Mouse (Mus musculus): ENCODE measurements around the gene Zic3. TPM values are rescaled to one million over a fixed set of nuclear protein-coding genes. Genes with fewer than 3 reads are reported as not detected.

Zic3 gene
- total RNA-seq (2012; rRNA removed): 40.4 and 41.0 TPM in 2 replicates

- Histone ChIP-seq H3K4me1 (ENCODE audit: control insufficient read depth in 2 of 2, insufficient read depth in 2 of 2, low read length in 2 of 2, poor library complexity in 1 of 2) (peaks cover 7 to 10% of the 10 kb centered on the region in 2 experiments; a peak in 3 of 4 replicates), H3K36me3 (ENCODE audit: control insufficient read depth, insufficient read depth, low read length, poor library complexity, severe bottlenecking) (no peaks in the 10 kb centered on the region), H3K4me3 (ENCODE audit: insufficient read depth in 1 of 2, low read depth in 1 of 2, low read length in 2 of 2, poor library complexity in 1 of 2, severe bottlenecking in 1 of 2) (no peak within 1 kb of the TSS), H3K27ac (ENCODE audit: insufficient read depth, low read depth, low read length, poor library complexity, severe bottlenecking) (no peak within 1 kb of the TSS), H3K9ac (ENCODE audit: insufficient read depth, low read depth, low read length, poor library complexity, severe bottlenecking) (no peak within 1 kb of the TSS), H3K9me3 (ENCODE audit: control insufficient read depth, insufficient read depth, low read depth, low read length) (no peaks in the 10 kb centered on the region)
- in situ Hi-C loops (cut with MboI; ENCODE audit: low sequenced_read_pairs in 2 of 2, unreplicated experiment in 2 of 2): loop anchor here in 1 of 2 experiments (25.0 kb wide), 2 partner anchors 115 to 465 kb away; no protein-coding TSS in a partner anchor
- DNase-seq (ENCODE audit: low read depth, low spot score): no peak
- TF ChIP-seq CHD2 (IDR thresholded peaks at IDR 0.05; ENCODE audit: low read depth, low read length) (no peak), ZC3H11A (IDR thresholded peaks at IDR 0.05; ENCODE audit: borderline replicate concordance, low read depth, low read length) (no peak), MAFK (IDR thresholded peaks at IDR 0.05; ENCODE audit: insufficient read depth, low read depth, low read length) (no peak), HCFC1 (IDR thresholded peaks at IDR 0.05; ENCODE audit: borderline replicate concordance, insufficient read depth, low read length) (no peak), ZNF384 (IDR thresholded peaks at IDR 0.05; ENCODE audit: low read depth, low read length) (no peak)
These were observed at the start of gene Zic3 for GRCm38 (mm10) chrX:58022400-58022799. Zic3 (plus strand) TSS chrX:58022700.

- Histone ChIP-seq H3K4me3 (ENCODE audit: insufficient read depth in 1 of 2, low read depth in 1 of 2, low read length in 2 of 2, poor library complexity in 1 of 2, severe bottlenecking in 1 of 2) (no peak overlapping the region), H3K9ac (ENCODE audit: insufficient read depth, low read depth, low read length, poor library complexity, severe bottlenecking) (no peak overlapping the region), H3K36me3 (ENCODE audit: control insufficient read depth, insufficient read depth, low read length, poor library complexity, severe bottlenecking) (no peaks in the 10 kb centered on the region), H3K27ac (ENCODE audit: insufficient read depth, low read depth, low read length, poor library complexity, severe bottlenecking) (no peak overlapping the region), H3K4me1 (ENCODE audit: control insufficient read depth in 2 of 2, insufficient read depth in 2 of 2, low read length in 2 of 2, poor library complexity in 1 of 2) (no peaks in the 10 kb centered on the region), H3K9me3 (ENCODE audit: control insufficient read depth, insufficient read depth, low read depth, low read length) (no peaks in the 10 kb centered on the region)
- no peak for TF ChIP-seq HCFC1 (IDR thresholded peaks at IDR 0.05; ENCODE audit: borderline replicate concordance, insufficient read depth, low read length)
- no peak for TF ChIP-seq ZC3H11A (IDR thresholded peaks at IDR 0.05; ENCODE audit: borderline replicate concordance, low read depth, low read length)
- no peak for TF ChIP-seq CHD2 (IDR thresholded peaks at IDR 0.05; ENCODE audit: low read depth, low read length)
- DNase-seq (ENCODE audit: low read depth, low spot score): no peak
- in situ Hi-C loops (cut with MboI; ENCODE audit: low sequenced_read_pairs in 2 of 2, unreplicated experiment in 2 of 2): no loop called here
These were observed 40.1 kb upstream of the Zic3 start for GRCm38 (mm10) chrX:57982351-57982750.

GRCm38 (mm10) chrX:57987455-57988109 is 34.9 kb upstream of the Zic3 start:
- in situ Hi-C loops (cut with MboI; ENCODE audit: low sequenced_read_pairs in 2 of 2, unreplicated experiment in 2 of 2): no loop called here
- H3K9ac ChIP-seq (ENCODE audit: insufficient read depth, low read depth, low read length, poor library complexity, severe bottlenecking): no peak overlapping the region
- no peaks in the 10 kb centered on the region for H3K4me1 ChIP-seq (ENCODE audit: control insufficient read depth in 2 of 2, insufficient read depth in 2 of 2, low read length in 2 of 2, poor library complexity in 1 of 2)
- no peaks in the 10 kb centered on the region for H3K36me3 ChIP-seq (ENCODE audit: control insufficient read depth, insufficient read depth, low read length, poor library complexity, severe bottlenecking)
- DNase-seq (ENCODE audit: low read depth, low spot score): no peak
- H3K27ac ChIP-seq (ENCODE audit: insufficient read depth, low read depth, low read length, poor library complexity, severe bottlenecking): no peak overlapping the region
- no peak for TF ChIP-seq ZNF384 (IDR thresholded peaks at IDR 0.05; ENCODE audit: low read depth, low read length)
- TF ChIP-seq ZC3H11A (IDR thresholded peaks at IDR 0.05; ENCODE audit: borderline replicate concordance, low read depth, low read length): no peak
- TF ChIP-seq HCFC1 (IDR thresholded peaks at IDR 0.05; ENCODE audit: borderline replicate concordance, insufficient read depth, low read length): no peak
- TF ChIP-seq MAFK (IDR thresholded peaks at IDR 0.05; ENCODE audit: insufficient read depth, low read depth, low read length): no peak
- TF ChIP-seq CHD2 (IDR thresholded peaks at IDR 0.05; ENCODE audit: low read depth, low read length): no peak
- H3K4me3 ChIP-seq (ENCODE audit: insufficient read depth in 1 of 2, low read depth in 1 of 2, low read length in 2 of 2, poor library complexity in 1 of 2, severe bottlenecking in 1 of 2): no peak overlapping the region
- no peaks in the 10 kb centered on the region for H3K9me3 ChIP-seq (ENCODE audit: control insufficient read depth, insufficient read depth, low read depth, low read length)

- H3K36me3 ChIP-seq (ENCODE audit: control insufficient read depth, insufficient read depth, low read length, poor library complexity, severe bottlenecking): no peaks in the 10 kb centered on the region
- in situ Hi-C loops (cut with MboI; ENCODE audit: low sequenced_read_pairs in 2 of 2, unreplicated experiment in 2 of 2): loop anchor here in 1 of 2 experiments (25.0 kb wide), 2 partner anchors 124 to 474 kb away; no protein-coding TSS in a partner anchor
- no peak overlapping the region; the same call in 1 of the 2 replicates for H3K27ac ChIP-seq (ENCODE audit: insufficient read depth, low read depth, low read length, poor library complexity, severe bottlenecking)
- H3K9me3 ChIP-seq (ENCODE audit: control insufficient read depth, insufficient read depth, low read depth, low read length): no peaks in the 10 kb centered on the region
- no peak overlapping the region for H3K9ac ChIP-seq (ENCODE audit: insufficient read depth, low read depth, low read length, poor library complexity, severe bottlenecking)
- no peak for DNase-seq (ENCODE audit: low read depth, low spot score)
- no peak overlapping the region for H3K4me3 ChIP-seq (ENCODE audit: insufficient read depth in 1 of 2, low read depth in 1 of 2, low read length in 2 of 2, poor library complexity in 1 of 2, severe bottlenecking in 1 of 2)
- H3K4me1 ChIP-seq (ENCODE audit: control insufficient read depth in 2 of 2, insufficient read depth in 2 of 2, low read length in 2 of 2, poor library complexity in 1 of 2): peaks cover 3 to 10% of the 10 kb centered on the region in 2 experiments; a peak in 2 of 4 replicates
- no peak for TF ChIP-seq ZC3H11A (IDR thresholded peaks at IDR 0.05; ENCODE audit: borderline replicate concordance, low read depth, low read length)
- no peak for TF ChIP-seq CHD2 (IDR thresholded peaks at IDR 0.05; ENCODE audit: low read depth, low read length)
- TF ChIP-seq ZNF384 (IDR thresholded peaks at IDR 0.05; ENCODE audit: low read depth, low read length): no peak
- TF ChIP-seq MAFK (IDR thresholded peaks at IDR 0.05; ENCODE audit: insufficient read depth, low read depth, low read length): no peak
- TF ChIP-seq HCFC1 (IDR thresholded peaks at IDR 0.05; ENCODE audit: borderline replicate concordance, insufficient read depth, low read length): no peak
These were observed 9.1 kb upstream of the Zic3 start for GRCm38 (mm10) chrX:58013391-58013790.

Measured in ES-E14 (cell line).